Mouse (Mus musculus): Measurements from ENCODE around the gene Gm36210.
A peak's percentile ranks its signal among the peaks of the same experiment; 100 is the strongest.
"Not testable (repeated sequence)": the region's sequence is repeated elsewhere in the genome, so short reads cannot be mapped to it uniquely, and the experiment has no call there.

Gm36210 gene

DNA sequence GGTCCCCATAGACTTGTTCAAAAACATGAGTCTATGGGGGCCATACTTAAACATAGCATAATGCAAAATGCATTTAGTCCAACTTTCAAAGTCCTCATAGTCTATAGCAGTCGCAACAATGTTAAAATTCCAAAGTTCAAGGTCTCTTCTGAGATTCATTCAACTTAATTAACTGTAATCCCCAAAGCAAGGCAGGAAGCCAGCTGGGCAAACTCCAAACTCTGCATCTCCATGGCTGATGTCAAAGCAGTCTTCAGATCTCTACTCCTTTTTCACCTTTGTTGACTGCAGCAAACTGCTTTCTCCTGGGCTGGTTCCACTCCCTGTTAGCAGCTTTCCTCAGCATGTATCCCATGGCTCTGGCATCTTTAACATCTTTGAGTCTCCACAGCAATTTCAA, 27.3 kb downstream of the Gm36210 start:
- DNase-seq (ENCODE audit: low read depth): not testable (repeated sequence)

DNA sequence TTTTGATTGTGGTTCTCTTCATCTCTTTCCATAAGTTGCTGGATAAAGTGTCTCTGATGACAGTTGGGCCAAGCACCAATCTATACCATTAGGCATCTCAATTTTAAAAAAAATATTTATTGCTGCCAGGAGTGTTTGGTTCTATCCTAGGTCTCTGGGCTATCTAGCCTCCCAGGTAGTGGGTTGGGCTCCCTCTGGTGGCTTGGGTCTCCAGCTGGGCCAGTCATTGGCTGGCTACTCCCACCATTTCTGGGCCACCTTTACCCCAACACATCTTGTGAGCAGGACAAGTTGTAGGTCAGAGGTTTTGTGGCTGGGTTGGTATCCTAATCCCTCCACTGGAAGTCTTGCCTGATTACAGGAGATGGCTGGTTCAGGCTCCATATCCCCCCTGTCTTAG, 28.1 kb downstream of the Gm36210 start:
- no peak for DNase-seq (ENCODE audit: low read depth)

DNA sequence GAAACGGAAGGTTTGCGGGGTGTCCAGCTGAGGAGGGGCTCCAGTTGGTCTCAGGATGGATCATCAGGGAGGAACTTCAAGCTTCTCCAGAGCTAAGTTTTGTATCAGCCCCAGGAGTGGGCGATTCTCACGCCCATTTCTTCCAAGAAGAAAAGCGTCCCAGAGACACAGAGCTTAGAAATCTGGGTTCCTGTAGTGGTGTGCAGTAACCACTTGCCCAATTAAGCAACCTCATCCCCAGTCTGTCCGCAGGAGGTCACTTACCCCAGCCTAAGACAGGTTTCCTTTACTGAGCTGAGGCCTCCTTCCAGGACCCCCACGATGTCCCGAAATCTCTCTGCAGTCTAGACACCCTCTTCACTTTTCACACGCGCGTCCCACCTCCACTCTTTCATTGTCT, 29.1 kb downstream of the Gm36210 start:
- no peak for DNase-seq (ENCODE audit: low read depth)

DNA sequence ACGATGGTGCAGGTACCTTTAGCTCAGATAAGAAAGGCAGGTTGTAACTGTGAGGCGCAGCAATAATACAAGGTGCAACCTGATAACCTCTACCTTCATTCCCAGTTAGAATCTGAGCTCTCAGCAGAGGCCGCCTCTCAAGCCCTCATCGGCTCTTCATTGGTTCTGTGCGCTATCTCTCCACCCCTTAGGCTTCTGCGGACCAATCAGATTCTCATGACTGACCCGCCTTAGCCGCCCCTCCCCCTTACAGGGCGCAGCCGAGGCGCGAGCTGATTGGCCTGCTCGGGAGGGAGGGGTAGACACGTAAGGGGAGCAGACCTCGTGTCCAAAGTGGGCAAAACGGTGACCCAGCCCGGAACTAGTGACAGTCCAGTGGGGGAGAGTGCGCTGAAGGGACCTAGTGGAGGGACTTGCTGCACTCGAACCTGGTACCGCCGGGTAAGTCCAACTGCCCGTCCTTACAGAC, 29.5 kb downstream of the Gm36210 start, which contains the start of gene Isoc2a:
Gene Isoc2a (plus strand): TSS at position 401 of the 469 bp plus-strand sequence.
- peak; percentile 96 for DNase-seq (ENCODE audit: low read depth)

DNA sequence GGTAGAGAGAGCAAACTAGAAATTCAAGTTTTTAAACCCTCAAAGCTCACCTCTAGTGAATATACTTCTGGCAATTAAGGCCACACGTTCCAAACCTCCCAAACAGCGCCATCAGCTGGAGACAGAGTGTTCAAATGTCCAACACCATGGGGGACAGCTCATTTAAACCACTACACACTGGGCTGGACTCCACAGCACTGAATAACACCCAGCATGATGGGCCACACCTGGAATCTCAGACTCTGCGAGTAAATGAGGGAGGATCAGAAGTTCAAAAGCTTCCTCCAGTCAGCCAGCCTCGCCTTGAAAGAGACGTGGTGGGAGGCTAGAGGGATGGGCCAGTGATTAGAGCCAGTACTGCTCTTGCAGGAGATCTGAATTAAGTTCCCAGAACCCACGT, 36.2 kb downstream of the Gm36210 start, which contains the start of gene Isoc2b:
Gene Isoc2b (minus strand): TSS at position 126 of the 400 bp plus-strand sequence.
- DNase-seq (ENCODE audit: low read depth): no peak

DNA sequence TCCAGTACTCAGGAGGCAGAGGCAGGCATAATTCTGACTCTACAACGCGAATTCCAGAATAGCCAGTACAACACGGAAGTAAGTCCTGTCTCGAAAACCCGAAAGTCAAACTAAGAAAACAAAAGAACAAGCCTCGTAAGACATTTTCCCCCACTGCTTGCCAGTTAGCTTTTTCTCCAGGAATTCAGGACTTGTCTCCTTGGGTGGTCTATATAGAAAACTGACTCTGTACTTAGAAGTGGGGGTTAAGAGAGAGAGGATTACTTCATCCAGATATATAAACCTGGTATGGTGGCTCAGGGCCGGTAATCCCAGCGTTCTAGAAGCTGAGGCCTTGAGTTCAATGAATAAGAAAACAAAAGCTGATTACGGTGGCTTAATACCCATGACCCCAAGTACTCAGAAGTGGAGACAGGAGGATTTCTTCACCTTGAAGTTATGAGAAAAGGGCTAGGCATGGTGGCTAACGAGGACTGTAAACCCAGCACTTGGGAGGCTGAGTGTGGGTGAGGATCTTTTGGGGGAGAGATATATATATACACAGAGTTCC, 39.6 kb downstream of the Gm36210 start:
- no peak for DNase-seq (ENCODE audit: low read depth)

DNA sequence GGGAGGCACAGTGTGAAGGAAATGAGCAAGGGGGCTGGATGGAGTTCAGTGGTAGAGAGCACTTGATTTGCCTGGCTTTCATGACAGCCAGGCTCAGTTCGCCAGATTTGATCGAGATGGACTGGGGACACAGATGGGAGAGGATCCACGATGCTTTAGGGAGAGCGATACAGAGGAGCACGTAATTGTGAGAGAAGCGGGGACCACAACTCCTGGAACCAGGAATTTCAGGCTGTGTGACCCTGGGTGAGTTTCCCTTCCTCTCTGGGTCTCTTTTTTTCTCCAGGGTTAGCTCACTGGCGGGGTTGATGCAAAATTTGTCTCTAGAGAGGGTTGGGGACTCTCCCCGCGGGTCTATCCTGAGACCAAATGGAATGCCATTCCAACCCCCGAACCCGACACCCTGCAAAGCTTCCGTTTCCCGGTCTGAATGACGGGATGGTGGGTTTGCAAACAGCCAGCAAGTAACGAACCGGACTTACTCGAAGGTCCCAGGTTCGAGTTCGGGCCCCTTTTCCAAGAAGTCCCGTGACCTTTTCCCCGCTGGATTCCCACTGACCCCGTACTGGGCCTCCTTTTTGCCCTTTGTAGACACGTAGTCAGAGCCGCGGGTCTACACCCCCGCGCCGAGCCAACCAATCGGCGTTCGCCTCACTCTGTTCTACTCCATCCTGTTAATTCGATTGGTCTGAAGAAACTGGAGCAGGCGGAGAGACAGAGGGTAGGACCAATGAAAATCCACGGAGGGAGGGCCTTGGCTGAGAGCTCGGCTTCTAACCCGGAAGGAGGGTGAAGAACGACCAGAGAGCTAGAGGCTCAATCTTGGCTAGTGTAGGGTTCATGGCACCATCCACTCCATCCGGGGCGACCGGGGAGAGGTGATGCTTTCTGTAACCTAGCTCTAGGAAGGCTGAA, 40.5 kb downstream of the Gm36210 start:
- DNase-seq (ENCODE audit: low read depth): peak; percentile 99

DNA sequence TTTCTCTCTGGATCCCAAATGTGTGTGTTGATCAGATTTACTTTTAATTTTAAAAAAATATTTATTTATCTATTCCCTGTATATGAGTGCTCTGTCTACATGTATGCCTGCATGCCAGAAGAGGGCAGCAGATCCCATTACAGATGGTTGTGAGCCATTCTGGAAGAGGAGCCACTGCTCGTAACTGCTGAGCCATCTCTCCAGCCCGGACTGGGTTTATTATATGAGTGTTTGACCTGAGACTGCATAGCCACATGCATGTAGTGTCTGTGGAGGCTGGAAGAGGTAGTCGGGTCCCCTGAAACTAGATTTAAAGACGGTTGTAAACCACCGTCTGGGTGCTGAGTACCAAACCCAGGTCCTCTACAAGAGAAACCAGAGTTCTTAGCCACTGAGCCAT, 41.2 kb downstream of the Gm36210 start:
- no peak for DNase-seq (ENCODE audit: low read depth)

DNA sequence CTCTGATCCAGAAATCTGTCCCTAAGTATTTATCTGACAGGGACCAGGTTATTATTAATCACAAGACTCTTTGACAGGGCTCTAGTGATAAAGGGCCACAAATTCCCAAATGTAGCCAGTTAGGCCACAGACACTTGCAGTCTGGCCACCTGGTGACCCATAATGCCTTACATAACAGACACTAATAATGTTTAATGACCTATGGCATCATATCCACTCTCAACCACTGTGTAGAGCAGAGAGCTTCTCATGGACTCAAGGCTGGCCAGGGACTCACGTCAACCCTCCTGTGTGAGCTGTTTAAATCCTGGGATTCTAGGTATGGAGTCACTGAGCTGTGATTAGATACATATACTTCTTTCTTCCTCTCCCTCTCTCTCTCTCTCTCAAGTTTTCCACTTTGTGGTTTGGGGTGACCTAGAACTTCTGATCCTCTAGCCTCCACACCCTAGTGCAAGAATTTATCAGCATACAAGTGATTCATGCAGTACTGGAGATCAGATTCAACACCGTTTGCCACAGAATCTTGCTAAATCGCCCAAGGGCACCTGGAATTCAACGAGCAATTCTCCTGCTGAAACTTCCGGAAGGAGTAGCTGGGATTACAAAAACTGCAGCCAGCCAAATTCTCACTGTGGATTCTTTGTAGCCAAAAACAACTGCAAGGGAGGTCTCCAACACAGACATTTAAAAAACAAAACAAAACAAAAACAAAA, 42.0 kb downstream of the Gm36210 start:
- no peak for DNase-seq (ENCODE audit: low read depth)

DNA sequence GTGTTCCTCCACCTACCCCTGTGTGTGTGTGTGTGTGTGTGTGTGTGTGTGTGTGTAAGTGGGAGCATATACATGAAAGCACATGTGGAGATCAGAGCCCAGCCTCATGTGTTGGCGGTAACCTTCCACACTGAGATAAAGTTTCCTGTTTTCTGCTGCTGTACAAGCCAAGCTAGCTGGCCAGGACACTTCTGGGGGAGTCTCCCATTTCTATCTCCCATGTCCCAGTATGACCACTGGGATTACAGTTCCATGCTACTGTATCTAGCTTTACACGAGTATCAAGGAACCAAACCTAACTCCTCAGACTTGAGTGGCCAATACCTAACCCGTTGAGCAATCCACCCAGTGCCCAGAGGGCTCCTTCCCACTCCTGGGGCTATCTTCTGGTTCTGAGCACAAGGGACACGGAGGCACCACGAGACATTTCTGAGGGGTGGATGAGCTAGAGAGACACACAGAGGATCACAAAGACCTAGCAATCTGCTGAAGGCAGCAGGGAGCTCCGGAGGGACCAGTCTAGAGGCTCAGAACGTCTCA, 42.7 kb downstream of the Gm36210 start:
- no peak for DNase-seq (ENCODE audit: low read depth)

DNA sequence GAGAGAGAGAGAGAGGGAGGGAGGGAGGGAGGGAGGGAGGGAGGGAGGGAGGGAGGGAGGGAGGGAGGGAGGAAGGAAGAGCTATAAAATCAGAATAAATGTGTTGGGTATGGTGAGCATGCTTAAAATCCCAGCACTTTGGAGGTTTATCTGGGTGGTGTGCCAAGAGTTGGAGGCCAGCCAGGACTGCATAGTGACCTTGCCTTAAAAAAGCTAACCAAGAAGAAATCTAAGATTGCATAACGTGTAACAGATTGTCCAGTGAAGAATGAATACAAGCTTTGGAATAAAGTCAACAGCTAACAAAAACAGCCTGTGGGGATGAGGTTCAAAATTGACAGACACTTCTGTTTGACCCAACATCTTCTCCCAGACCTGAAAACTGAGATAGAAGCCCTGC, 43.3 kb downstream of the Gm36210 start:
- DNase-seq (ENCODE audit: low read depth): peak; percentile 92

DNA sequence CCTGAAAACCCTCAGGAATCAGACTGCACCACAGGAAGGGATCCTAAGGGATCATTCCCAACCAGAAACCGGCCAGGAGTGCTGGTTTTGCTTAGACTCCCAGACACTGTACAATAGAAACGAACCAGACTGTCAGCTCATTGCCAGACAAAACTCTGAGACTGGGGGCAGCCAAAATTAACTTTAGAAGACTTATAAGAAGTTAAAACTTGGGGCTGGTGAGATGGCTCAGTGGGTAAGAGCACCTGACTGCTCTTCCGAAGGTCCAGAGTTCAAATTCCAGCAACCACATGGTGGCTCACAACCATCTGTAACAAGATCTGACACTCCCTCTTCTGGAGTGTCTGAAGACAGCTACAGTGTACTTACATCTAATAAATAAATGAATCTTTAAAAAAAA, 45.4 kb downstream of the Gm36210 start:
- not testable (repeated sequence) for DNase-seq (ENCODE audit: low read depth)

DNA sequence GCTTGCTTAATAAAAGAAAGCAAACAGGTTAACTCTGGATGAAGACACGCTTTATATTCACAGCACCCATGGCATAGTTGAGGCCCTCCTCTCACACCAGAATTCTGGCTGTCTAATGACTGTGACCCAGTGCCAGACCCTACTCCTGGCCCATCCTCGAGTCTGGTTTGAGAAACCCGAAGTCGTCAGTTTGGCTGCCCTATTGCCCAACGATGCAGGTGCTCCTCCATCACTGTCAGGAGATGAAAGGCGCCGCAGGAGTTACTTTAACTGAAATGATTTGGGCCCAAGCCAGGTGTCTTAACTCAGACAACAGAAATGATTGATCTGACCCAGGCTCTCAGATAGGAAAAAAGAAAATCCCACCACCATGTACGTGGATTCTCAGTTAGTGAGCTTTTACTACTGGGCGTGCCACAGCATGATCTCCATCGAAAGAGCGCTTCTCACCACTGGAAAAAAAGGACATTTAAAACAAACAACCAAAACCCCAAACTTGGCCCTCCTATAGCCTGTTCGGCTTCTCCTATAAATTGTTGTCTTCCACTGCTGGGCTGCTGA, 46.8 kb downstream of the Gm36210 start:
- DNase-seq (ENCODE audit: low read depth): no peak

DNA sequence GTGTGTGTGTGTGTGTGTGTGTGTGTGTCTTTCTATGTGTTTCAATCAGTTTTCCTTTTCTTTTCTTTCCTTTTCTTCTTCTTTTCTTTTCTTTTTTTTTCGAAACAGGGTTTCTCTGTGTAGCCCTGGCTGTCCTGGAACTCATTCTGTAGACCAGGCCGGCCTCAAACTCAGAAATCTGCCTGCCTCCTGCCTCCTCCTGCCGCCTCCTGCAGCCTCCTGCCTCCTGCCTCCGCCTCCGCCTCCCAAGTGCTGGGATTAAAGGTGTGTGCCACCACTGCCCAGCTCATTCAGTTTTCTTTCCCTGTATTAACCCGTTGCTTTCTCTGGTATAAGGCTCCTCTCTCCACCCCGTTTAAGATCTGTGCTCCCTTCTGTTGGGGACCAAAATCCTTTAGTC, 49.0 kb downstream of the Gm36210 start:
- DNase-seq (ENCODE audit: low read depth): no peak

DNA sequence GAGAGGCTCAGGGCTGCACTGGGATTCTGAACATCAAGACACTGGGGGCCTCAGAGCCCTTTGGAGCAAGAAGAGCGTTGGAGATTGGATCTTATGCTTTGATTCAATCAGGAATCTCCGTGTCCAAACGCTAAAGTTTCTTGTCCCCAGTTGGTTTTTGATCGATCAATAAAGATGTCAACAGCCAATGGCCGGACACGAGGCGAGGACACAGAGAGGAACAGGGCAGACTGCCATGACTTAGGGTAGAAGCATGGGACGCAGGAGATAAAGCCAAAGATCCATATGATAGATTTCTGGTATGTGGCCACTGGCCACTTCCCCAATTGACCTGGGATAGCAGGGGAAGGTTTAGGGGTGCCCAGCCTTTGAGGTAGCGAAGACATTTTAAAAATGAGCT, 49.8 kb downstream of the Gm36210 start:
- no peak for DNase-seq (ENCODE audit: low read depth)

DNA sequence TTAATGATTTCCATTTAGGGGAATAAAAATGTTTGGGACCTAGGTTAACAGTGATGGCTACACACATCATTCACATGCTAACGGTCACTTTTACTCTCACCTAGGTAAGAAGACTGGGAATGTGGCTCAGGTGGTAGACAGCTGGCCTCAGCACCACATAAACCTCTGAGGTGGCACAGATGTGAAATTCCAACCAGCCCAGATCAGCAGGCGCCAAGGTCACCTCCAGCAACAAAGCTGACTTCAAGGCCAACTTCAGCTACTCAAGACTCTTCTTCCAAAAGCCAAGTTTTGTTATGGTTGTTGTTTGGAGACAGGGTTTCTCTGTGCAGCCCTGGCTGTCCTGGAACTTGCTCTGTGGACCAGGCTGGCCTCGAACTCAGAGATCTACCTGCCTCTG, 52.7 kb downstream of the Gm36210 start:
- DNase-seq (ENCODE audit: low read depth): no peak

DNA sequence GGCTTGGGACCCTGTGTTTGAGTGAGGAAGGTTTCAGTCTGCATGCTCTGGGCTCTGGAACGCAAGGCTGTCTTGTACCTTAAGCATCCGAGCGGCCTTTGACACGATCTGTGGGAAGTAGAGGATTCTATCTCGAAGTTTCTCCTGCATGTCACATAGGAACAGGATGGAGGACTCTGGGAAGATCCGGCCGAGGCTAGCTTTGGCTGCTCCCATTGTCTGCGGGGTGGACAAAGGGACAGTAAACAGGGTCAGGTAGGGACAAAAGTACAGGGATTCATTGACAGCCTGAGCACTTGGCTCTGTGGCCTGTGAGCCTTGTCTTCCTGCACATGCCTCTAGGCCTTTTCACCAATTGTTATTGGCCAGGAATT, 55.0 kb downstream of the Gm36210 start:
- no peak for DNase-seq (ENCODE audit: low read depth)

DNA sequence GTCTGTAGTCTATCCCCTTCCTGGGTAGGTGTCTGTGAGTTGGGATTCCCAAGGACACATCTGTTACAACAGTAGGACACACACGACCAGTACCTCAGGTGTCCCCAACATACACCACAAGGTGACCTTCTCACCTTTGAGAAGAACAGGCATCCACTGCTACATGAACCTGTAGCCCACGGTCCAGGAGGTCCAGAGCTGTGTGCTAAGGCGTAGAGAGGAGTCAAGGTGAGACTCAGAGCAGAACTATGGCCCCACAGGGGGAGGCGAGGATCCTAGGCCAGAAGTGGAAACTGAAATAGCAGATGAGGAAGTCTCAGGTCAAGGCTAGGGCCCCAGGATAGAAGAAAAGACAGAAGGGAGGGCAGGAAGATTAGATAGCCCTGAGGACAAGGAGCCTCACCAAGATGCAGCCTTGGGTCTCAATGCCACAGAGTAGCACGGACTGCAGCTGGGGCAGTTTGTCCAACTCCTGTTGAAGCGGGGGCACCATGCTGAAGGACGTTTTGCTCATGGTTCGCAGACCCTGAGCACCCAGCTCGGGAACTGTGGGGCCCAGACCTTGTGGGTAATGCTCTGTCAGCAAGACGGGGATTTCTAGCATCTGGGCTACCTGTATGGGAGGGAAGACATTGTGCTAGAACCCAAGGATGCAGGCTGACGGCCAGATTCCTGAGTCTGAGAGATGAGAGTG, 55.5 kb downstream of the Gm36210 start:
- no peak for DNase-seq (ENCODE audit: low read depth)

DNA sequence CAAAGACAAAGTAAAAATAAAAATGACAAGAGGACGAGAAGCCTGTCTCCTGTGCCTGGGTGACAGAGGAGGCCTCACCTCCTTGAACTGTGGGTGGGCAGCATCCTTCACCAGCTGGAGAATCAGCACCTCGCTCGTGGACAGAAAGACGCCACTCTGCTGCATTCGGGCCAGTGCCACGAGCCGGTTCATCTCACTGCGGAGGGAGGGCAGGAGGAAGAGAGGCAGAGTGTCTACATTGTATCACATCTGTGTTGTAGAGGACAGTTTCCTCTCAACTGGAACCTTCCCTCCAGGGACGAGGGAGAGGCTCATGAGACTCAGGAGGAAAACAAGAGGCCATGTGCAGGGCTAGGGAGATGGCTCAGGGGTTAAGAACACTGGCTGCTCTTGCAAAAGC, 56.9 kb downstream of the Gm36210 start:
- DNase-seq (ENCODE audit: low read depth): no peak
